Mouse (Mus musculus): ENCODE data around the gene Mafb. TPM values are rescaled to one million over a fixed set of nuclear protein-coding genes. Genes with fewer than 3 reads are reported as not detected.

The Mafb gene
- total RNA-seq, 2 experiments from 2014 or later: 11.4 to 71.8 TPM

- no peak for DNase-seq (ENCODE audit: low spot score)
Measured at GRCm38 (mm10) chr2:160328886-160329285, 38.0 kb downstream of the Mafb start.

- no peak for DNase-seq (ENCODE audit: low spot score)
Measured at GRCm38 (mm10) chr2:160327716-160328115, 39.1 kb downstream of the Mafb start.

- DNase-seq (ENCODE audit: low spot score): no peak
Measured at GRCm38 (mm10) chr2:160327167-160327566, 39.7 kb downstream of the Mafb start.

GRCm38 (mm10) chr2:160325105-160325644, 41.7 kb downstream of the Mafb start:
- DNase-seq (ENCODE audit: low spot score): no peak

GRCm38 (mm10) chr2:160321829-160322228, 45.0 kb downstream of the Mafb start:
- peak; percentile 66 for DNase-seq (ENCODE audit: low spot score)

- DNase-seq (ENCODE audit: low spot score): no peak
Measured at GRCm38 (mm10) chr2:160318255-160318654, 48.6 kb downstream of the Mafb start.

Other genes starting within 250 kb of the Mafb start
- gene Gm826, start 32.9 kb downstream of the Mafb start, total RNA-seq (2021): 1 to 10 TPM; 3.0 to 4.0 TPM

Measured in gastrocnemius, adult 18-20 months (tissue).